Mouse (Mus musculus) neutrophil, adult 5-6 weeks (primary cell): ENCODE measurements around the gene Mpped1. TPM values are rescaled to one million over a fixed set of nuclear protein-coding genes. Genes with fewer than 3 reads are reported as not detected.

Experiments
- ATAC-seq: fragments of 151-379, 151-347 bp; 2 replicates; pipeline ENCODE4 v1.8.0; 2017; ENCODE audit warnings: mild to moderate bottlenecking, moderate TSS enrichment; ENCODE audit not compliant: insufficient number of reproducible peaks, poor library complexity, low FRiP score, severe bottlenecking; ENCODE audit errors: extremely low read depth
- total RNA-seq: library from RNA; stranded (forward); fragments of 200-1000 nt; gene quantifications from 2 replicates; pipeline ENCODE4 v1.2.3, GENCODE M21; 2017

Gene Mpped1
- total RNA-seq, 1 experiment from 2014 or later = not detected

DNA sequence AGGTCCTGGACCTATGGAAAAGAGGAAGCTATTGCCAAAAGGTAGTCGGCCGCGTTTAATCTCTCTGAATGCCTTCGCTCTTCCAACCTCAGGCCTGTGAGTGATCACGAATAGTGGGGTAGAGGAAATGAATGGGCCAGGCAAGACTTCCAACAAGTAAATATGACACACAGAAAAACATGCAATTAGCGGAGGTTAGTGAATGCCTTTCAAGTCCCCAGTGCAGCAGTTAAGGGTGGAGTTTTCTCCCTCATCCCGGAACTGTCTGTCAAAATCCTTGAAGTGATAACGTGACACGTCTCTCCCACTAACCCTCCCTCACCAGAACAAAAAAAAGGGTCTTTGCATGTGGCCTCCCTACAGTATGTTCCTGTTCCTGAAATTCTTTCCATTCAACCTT lies 3.0 kb downstream of the Mpped1 start:
- ATAC-seq = no peak

DNA sequence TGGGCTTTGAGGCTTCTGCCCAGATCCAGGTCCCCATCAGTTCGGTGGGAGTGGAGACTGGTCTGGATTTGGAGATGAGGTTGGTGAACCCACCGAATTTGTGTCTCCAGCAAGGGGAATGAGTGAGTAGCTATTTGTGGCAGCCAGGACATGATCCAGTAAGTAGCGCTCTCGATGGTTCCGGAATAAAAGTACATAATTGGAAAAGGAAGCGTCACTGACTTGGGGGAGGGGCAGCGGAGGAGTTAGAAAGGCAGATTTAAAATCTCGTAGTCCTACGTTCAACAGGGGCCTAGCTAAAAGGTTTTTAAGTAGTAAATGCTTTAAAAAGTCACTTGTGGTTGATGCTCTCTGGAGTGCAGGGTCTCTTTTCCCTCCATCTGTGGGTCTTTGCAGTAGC lies 5.5 kb downstream of the Mpped1 start:
- no peak for ATAC-seq

DNA sequence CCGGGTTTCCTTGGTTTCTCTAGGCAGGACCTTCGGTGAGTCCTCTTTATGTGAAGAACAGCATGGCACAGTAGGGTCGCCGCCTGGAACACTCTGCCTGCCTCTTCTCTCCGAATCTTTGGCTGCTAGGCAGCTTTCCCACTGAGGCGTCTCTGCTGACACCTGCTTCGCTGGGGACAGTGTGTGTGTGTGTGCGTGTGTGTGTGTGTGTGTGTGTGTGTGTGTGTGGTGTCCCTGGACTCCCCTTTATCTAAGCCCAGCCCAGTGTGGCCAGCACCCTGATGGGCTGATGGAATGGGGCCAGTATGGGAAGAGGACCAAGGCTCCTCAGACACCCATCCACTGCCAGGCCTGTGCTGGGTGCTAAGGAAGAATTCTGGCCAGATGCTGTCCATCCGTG lies 9.8 kb downstream of the Mpped1 start:
- ATAC-seq = no peak

DNA sequence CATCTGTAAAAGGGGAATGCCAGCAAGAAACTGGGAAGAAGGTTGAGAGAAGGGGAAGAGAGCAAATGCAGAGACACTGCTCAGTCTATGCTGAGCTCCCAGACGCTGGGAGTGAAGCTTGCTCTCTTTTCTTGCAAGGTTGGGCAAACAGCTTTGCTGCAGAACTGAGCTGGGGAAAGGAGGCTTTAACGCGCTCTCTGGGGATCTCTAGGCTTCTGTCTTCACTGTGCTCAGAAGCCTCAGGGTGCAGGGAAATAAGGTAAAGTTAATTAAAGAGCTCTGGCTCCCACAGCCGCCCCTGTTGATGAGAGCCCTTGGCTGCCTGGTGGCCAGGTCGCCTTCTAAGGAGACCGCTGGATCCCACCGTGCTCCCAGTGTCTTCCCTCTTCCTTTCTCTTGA lies 17.7 kb downstream of the Mpped1 start:
- no peak for ATAC-seq

DNA sequence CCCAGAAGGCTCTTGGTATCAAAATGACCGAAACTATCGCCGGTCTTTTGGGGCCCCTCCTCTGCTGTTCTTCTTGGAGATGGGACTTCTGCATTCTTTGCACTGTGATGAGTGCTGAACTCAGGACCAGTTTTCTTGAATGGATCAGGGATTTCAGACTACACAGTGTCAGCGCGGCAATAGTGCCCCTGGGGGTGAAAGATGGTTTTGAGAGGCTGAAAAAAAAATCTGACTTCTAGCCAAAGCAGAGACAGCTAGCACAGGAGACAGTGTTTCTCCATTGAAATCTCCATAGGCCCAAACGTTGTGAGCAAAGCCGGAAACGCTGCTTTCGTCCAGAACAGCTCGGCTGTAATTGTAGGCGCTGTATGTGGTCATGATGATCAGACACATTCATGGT lies 19.7 kb downstream of the Mpped1 start:
- no peak for ATAC-seq

DNA sequence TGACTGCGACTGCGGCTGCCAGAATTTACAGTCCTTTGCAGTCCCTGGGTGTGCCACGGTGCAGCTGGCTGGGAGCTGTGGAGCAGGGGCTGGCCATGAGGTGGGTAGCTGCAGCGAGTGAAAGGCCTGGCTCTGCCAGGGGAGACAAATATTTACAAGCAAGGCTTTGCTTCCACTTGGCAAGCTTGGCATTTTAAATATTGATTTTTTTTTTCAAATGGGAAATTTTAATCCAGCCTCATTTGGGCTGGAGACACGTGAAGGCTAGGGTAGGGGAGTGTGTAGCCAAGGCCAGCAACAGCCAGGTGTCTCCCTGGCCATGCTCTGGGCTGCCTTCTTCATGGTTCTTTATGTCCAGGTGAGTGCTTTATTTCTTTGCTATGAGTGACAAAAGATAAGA lies 21.7 kb downstream of the Mpped1 start:
- ATAC-seq = no peak

DNA sequence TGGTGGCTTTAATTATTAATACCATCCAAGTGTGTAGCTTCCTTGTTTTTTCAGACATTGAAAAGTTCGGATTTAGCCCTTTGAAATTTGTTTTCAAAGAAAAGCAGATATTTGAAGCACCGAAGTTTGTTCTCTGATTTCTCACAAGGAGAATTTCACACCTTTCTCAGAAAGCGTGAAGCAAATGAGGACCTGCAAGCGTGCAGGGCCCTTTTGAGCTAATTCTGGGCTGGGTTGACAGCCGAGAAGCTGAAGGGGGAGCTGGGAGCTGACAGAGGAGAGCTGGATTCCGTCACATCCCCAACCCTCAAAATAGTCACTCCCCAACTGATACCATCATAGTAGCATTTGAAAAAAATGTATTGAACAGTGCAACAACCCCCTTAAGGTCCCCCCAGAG lies 34.8 kb downstream of the Mpped1 start:
- no peak for ATAC-seq

DNA sequence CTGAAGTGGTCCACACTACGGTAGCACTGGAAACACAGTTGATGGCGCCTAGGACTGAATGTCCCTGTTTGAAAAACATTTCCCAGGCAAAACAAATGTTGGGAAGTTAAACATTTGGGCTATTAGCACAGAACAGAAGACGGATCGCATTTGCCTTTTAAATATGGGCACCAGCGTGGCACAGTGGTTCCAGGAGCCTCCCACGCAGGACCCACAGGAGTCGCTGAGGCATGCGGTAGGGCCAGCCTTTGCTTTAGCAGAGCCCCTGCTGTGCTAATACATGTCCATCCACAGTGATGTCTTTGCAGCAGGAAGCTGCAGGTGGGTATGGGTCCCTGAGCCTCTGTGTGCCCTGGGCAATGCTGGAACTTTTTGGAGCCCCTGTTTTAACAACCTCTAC lies 48.7 kb downstream of the Mpped1 start:
- no peak for ATAC-seq

DNA sequence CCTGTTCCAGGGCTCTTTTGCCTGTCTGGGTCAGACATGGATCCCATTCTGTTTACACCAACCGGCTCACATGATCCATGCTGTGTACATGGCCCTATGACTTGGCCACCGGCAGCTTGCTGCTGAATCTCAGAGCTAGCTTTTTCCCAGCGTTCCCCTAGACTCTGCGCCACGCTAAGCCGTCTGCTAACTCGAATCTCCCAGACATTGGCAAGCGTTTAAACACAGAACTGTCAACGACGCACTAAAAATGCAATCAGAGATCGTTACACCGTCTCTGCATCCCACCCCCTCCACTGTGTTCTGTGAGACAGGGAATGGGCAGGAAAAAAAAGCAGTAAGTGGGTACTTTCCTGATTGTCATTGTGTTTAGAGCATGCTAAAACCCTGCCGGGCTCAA lies 50.0 kb downstream of the Mpped1 start:
- ATAC-seq = no peak

DNA sequence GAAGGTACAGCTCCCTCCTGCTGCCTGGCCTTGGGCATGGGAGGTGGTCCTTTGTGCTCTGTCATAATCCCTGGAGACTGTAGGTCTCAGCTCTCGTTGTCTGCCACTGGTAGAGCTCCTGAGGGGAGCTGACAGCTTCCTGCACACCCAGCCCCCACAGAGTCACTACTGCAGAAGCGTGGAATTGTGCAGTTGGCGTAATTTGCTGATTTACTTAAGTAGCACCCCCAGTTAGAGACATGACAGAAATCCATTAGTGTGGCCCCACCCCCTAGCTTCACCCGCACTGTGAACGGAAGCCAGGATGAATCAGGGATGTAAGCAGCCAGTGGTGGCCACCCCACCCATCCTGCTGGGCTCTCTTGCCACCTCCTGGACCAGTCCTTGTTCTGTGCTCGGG lies 53.0 kb downstream of the Mpped1 start:
- no peak for ATAC-seq

DNA sequence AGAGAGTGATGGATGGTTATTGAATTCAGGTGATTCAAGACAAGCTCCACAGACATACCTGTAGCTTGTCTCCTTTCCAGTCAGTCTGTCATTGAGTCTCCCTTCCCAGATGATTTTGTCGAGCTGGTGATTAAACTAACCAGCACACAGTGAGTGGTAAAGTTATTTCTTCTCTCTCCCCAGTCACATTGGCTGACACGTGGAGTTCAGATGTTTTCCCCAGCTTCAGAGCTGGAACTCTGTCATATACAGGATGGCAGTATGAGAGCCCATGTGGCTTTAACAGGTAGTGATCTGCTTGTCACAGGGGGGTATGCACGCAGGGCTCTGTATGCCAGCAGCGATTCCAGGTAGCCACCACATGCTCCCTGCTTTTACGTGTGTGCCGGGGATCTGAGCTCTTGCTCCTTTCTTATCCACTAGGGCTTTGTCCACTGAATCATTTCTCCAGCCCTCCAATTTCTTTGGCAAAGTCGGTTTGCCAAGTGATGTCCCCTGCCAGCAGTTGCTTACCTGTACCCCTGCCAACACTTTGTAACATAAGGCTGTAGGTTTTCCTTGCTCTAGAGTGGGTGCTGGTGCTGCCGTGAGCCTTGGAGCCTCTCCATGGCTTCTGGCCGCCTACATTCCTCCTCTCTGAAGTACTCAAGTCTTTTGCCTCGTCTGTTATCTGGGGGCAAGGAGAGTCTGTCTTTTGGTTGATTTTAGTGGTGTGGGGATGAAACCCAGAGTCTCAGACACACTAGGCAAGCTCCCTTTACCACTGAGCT lies 61.9 kb downstream of the Mpped1 start:
- ATAC-seq = no peak

DNA sequence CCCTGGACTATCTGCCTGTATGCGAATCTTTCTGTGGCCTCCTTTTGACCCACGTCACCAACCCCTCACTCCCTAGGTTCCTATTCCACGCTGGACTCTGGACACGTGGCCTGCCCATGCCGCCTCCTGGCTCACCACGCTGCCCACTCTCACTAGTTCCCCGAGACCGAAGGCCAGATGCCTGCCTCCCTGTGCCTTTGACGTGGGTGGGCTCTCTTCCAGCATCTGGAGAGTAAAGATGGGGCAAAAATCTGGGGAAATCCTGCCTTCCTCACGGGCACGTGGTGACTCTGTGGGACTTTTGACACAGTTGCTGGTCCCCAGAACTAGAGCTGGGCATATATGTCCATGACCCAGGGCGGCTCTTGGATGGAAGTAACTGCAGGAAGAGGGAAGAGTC lies 63.2 kb downstream of the Mpped1 start:
- no peak for ATAC-seq

DNA sequence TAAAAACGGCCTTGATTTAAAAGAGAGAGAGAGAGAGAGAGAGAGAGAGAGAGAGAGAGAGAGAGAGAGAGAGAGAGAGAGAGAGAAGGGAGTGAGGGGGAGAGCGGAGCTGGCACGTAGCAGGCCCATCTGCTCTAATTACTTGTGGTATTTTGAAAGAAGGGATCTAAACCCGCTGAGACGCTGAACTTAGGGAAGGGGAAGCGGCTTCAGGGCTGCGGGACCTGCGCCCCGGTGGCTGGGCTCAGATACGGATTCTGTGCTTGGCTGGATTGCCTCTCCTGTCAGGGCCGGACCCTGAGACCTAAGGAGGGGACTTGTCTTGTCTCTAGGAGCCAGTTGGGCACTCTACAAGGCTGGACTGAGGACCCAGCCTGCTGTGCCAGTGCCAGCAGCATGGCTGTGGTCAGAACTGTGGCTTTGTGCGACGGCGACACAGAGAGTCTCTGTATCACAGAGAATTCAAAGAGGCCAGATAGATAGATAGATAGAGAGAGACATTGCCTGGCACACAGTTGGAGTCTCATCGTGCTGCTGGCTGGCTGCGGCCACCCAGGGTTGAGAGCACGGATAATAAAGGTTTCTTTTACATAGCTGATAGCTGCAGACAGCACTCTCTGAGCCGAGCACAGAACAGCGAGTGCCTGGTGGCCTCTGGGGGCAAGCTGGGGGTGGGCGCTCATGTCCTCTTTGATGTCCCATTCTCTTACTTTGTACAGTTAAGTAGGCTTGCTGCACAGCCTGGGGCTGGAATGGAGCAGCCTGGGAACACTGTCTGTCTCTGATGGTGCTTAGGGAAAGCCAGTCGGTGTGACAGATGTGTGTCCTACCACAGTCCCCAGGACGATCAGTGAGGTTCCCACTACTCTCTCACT lies 63.9 kb downstream of the Mpped1 start:
- no peak for ATAC-seq

DNA sequence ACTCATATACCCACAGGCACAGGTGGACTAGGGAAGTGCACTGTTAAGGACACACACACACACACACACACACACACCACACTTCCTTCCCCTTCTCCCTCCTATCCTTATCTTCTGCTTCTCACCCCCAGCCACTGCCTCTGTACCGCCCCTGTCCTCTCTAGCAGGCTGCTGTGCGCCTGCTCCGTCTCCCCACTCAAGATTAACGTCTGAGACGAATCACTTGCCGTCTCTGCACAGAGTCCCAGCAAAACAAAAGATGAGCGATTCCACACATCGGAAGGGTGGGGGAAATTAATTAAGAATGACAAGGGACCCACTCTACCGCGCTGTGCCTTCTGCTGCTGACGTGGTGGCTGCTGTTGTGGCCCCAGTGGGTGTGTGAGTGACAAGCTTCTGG lies 66.5 kb downstream of the Mpped1 start:
- no peak for ATAC-seq

DNA sequence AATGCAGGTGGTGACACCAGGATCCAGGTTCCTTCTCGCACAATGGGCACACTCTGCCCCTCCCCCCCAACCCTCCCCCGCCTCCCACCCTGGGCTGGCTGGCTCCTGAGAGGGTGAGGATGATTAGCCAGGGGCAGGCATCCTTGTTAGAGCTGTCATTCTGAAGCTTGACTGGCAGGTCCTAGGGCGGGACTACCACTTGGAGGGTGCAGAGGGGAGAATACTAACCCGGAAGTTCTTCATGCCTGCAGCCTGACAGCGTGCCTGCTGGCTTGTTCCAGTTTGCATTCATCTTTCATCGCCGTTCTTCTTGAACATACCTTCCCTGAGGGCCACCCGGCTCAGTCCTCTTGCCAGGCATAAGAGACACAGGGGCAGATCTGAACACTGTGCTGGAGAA lies 67.3 kb downstream of the Mpped1 start:
- no peak for ATAC-seq

DNA sequence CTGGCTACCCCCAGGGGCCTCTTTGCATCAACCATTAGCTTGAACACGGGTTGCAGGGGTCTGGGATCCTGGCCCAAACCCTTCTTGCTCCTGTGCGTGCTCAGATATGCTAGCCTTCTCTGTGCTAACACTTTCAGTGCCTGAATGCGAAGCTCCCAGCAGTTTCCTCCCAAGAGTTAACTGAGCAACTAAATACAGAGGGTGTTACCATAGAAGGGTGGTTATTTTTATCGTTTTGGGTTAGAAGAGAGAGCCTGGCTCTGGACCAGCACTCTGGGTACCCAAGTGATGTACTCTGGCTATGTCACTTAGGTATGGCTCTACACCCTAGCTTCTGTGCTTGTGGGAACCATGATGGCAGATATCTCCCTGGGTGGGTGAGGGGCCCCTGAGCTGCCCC lies 68.2 kb downstream of the Mpped1 start:
- no peak for ATAC-seq

DNA sequence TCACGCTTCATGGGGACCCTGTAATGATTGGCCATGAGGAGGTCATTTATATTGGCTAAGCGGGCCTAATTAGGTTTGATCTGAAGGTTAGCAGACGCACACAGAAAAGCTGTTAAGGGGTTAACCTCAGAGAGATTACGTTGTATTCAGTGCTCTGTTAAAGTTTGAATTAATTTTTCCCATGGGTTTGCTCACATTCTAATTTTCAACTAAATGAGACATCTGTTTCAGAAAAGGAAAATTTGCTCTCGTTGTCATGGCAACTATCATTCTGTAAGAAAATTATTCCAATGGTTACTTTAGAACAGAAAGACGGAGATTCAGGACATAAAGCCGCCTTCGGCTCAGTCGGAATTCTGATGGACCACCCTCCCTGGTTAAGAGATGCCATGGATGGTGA lies 68.9 kb downstream of the Mpped1 start:
- no peak for ATAC-seq

DNA sequence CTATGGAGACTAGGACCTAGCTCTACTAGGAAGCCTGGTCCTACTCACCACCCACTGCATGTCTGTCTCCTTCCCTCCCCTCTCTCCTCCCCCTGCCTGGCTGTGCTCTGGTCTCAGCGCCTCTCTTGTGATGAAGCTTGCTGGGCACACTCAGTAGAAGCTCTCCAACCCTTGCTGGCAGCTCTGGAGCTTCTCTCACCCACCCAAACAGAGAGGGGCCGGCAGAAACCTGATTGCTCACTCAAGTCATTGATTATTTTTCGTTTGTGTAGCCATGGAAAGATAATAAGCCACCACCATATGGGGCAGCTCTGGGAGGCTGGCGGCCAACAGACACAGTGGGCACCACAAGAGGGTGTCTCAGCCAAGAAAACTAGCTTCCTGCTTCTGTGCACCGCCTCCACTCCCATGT lies 74.1 kb downstream of the Mpped1 start:
- ATAC-seq = no peak

DNA sequence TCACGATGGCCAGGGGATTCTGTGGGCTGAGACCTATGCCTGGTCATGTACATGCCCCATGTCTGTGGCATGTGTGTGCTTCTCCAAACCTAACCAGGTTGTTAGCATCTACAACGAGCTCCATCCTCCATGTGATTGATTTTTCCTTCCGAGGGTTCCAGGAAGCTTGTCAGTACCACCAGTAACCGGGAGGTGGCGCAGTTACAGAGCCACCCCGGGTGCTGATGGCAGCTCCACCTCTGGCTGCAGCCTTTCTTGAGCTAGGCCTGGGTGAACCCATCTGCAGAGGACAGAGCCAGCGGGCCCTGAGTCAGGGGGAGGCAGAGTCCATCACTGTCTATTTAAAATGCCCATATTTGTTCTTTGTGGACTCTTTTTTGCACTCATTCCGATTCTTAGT lies 77.9 kb downstream of the Mpped1 start:
- ATAC-seq = no peak

DNA sequence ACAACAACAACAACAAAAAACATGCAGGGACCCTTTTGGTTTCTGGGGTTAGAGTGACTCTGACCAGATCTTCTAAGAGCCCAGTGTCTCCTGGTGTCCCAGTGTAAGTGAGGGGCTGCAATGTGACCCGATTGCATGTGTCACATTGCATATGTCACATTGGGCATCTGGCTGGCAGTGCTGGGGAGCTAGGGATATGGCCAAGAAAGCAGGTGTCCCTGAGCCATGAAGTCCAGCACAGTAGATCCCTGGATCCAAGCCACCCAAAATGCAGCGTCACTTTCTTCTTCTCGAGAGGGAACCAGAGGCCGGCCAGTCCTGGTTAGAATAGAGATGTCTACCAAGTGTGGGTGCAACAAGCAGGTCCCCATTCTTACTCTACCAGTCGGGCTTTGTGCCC lies 86.4 kb downstream of the Mpped1 start:
- ATAC-seq = no peak
